Mouse (Mus musculus) thymus, adult 18-20 months (tissue): ENCODE measurements around the gene Gucy2d.

Source experiments
- DNase-seq, 2 experiments: peaks; one replicate each; pipeline ENCODE4 v3.0.0; 2022; ENCODE audit warnings: mixed read lengths in 2 of 2

The Gucy2d gene

DNA sequence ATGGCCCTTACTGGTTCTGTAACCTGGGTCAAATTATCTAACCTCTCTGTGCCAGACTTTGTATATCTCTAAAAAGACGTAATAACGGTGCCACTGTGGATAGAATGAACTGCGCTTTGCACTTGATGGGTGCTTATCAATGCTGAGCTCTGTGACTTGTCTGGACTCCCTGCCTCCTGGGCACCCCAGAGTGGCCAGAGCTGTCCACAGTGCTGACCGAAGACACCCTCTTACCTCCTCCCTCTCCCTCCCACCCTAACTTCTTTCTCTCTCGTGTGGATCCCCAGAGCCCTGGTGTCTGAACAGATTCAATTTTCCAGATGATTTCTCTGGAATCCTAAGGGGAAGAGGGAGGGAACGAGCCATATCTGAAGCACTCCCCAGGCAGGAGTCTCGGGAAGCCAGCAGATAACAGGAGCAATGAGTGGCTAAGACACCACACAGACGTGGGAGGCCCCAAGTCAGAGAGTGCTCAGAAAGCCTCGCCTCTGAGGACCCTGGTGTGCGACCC is at the start of gene Gucy2d:
Gene Gucy2d (plus strand): TSS at position 461 of the 511 bp plus-strand sequence.
- DNase-seq: no peak

DNA sequence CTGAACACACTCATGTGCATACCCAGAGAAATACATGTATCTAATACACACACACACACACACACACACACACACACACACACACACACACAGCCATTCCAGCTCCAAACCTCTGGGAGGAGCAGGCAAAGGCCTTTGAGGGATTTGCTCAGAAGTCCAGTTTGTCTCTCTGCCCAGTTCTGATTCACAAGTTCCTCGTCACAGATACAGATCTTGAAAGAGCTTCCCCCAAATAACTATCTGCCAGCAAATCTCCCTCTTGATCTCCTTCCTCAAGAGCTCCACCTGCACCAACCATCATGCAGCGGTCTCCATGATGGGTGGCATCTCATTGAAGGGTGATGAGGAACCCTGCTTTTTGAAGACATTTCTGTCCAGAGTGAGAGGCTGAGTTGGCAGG is 49.7 kb upstream of the Gucy2d start:
- DNase-seq: no peak

DNA sequence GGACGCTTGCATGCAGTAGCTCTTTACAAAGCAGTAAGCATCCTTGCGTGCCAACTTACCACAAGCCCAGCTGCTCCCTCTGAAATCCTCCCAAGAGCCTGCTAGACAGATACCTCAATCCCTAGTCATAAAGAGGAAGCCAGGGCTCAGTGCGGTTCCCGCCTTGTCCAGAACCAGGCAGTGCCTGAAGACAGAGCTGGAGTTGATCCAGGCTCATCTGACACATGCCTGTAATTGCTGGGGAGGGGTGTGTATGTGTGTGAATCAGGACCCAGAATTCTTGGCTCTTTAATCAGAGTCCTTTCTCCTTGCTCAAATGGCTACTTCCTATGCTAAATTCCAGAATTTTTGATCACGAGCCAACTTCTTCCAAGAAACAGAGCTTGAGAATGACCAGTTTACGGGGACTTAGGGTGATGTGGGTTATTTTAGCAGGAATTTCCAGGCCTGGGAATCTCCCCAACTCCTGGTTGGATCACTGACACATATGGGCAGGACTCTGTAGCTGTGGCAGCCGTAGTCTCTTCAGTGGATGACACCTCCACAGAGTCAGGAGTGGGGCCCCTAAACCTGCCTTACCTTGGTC is 48.8 kb upstream of the Gucy2d start:
- no peak for DNase-seq

DNA sequence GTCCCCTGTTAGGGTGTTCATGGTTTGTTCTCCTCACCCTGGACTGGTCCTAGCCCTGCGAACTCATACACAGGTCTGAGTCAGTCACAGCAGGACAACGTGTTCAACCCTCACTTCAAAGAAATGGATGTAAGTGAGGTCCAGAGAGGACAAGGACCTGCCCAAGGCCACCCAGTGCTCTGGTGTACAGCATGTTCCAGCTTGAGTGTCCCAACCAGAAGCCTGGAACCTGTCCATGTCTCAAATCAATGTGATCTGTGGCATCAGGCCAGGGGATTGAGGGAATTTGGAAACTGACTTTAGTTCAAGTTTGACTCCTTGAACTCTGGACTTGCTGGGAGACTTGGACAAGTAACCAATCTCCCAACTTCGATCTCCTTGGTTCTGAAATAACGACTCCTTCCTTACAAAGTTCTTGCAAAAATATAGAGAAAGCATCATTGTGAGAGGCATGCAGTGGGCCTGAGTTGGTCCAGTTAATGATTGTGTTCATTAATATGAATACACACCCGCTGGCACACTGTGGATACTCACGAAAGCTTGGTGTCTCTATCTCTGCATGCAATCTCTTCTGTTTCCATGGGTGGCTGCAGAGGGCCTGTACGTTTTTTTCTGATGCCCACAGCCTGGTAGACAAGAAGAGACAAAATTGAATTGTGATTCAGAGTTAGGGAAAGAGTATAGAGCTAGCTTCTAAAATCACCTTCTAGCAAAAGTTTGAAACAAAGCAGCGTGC is 47.6 kb upstream of the Gucy2d start:
- no peak for DNase-seq

DNA sequence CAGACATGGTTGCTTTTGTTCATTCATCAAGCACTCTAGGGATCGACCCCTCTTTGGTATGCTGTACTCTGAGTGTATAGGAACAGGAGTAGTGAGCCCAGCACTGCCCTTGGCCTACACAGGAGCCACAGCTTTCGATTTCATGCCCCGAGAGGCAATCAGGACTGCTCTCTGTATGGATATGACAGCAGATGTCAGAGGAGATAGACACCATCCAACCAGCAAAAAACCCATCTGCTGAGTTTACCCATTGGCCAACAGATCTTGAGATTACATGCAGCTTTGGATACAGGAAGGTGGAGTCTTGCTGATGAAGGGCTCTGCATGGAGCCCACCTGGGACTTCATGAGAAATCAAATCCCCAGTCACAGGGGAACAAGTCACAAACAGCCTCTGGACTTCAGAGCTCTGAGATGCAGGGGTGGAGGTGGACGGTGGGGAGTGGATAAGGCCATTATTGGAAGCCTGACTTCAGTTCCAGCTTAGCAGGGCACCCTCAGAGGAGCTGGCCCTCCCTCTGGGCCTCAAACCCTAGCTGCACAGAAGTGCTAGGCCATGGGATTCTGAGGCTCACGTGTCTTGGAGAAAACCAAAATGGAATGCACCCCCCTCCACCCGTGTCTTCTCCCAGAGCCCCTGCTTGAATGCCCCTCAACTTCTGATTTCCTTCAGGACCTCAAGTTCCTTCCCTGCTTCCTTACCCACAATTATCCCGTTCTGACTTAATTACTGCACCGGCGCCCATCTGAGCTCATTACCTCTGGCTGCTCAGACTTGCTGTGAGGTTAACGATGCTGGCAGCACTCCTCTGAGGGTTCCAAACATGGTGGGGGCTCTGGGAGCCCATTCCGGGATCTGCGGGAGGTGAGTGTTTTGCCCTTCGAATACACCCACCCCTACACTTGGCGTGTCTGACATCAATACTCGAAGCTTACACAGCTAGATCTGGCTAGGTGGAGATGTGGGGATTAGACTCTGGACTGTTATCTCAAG is 37.3 kb upstream of the Gucy2d start:
- no peak for DNase-seq

DNA sequence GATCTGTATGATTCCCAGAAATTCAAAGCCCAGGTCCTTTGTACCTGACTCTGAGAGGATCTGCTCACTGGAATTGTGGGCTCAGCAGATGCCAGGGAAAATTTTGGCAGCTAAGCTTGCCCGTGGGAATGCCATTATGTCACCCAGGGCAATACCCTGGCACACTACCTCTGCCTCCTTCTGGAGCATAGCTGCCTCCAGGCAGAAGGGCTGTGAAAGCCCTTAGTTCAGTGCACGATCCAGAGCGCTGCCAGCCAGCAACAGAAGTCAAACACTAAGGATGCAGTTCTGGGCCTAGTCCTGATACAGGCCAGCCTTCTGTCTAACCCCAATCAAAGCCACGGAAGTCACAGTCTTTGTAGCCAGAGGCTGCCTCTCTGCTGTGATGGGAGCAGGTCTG is 36.2 kb upstream of the Gucy2d start:
- DNase-seq: no peak

DNA sequence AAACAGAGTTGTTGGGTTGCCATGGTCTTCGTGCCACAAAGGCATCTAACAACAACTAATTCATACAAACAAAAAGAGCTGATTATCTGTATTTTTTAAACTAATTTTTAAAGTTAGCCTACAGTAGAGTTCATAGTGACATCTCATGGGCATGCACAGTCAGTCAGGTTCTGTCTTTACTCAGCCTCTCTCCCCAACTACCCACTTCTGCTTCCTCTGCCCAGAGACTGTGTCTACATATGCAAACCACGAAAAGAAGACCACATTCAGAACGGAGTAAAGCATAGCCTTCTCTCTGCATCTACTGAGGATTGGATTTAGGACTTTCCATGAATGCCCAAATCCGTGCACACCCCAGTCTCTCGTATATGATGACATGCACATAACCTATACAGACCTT is 32.6 kb upstream of the Gucy2d start:
- DNase-seq: no peak

DNA sequence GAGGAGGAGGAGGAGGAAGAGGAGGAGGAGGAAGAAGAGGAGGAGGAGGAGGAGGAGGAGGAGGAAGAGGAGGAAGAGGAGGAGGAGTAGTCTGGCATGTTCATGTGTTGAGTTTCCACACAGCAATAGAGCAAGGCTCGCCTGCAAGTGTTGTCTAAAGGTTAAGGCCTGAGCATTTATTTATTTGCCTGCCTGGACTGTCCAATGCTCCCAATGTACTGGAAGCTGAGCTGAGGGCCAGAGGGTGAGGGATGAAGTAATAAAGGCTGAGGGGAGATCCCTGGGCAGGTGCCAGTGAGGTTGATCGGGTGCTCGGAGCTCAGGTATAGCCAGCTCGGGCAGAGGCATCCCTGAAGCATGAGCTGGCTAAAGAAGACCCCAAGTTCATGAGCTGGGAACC is 27.1 kb upstream of the Gucy2d start:
- no peak for DNase-seq

DNA sequence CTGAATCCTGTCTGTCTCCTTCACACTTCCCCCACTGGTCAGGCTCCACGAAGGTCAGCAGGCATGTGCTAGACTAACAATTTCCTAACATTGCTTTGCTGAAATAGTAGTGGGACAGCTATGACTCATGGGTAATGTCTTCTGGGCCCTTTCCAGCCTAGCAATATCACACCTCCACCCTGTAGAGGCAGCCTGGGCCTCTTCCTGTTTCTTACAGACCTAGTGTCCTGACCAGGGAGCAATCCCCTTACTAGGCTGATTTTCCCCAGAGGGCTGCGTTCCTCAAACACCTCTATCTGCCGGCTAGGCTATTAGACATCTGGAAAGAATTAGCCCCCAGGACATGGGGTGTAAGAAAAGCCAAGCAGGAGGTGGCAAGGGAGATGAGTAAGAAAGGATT is 24.7 kb upstream of the Gucy2d start:
- DNase-seq: no peak

DNA sequence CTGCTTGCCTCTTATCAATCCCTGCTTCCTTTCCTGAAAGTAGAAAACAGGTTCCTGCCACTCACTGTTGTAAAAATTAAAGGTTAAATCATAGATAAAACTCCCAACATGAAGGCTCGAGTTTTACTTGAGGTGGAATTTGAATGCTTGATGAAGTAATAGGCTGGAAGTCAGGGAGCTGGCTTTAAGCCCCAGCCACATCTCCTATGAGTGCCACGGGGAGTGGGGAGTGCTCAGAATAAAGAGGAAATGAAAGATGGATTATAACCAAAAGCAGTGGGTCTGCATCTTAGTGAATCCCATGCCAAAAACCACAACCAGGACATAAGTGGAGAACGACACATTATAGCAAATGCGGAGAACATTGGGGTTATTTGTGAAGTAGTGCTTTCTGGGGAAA is 24.2 kb upstream of the Gucy2d start:
- DNase-seq: no peak

DNA sequence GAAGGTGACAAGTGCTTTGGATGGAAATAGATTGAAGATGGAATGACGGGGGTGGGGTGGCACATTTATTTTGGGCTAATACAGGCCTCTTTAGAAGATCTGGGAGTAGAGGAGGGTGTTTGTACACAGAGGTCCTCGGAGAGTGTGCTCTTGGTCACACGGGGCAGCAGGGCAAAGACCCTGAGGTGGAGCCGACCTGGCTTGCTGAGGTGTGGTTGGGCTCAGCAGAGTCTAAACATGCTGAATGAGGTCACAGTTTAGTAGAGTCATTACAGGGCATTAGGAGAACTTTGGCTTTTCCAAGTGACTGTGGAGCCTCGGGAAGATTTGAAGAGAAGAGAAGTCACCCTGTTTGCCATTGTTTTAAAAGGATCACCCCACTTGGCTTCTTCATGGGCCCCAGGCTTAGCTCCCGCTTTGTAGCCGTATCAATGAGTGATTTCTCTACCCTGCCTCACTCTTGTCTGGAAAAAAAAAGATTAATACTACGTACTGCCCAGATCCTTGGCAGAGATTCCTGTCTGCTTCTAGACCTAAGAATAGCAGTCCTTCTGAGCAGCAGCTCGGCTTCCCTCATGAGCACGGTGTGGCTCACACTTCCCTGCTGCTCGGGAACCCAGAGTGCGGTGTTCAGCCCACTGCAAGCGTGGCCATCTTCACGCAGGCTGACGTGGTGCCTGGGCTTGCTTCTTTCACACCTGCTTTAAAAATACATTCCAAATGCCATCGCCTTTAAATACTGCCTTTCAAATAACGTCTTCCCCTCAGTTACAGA is 22.0 kb upstream of the Gucy2d start:
- DNase-seq: no peak

DNA sequence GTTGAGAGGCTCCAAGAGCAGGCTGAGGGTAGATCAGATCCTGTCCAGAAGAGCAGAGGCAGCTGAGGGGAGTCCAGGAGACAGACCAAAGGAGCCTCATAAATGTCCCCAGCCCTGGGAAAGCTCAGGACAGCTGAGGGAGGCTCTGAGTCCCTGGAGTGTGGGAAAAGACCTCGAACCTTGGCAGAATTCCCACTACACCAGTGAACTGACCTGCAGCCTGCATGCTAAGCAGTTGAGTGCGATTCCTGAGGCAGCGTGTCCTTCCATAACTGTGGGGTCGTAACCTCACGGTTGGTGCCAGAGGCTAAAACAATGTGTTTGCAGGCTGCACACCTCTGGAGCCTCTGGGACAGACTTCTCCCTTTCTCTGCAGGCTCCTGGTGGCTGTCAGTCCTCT is 20.9 kb upstream of the Gucy2d start:
- no peak for DNase-seq

DNA sequence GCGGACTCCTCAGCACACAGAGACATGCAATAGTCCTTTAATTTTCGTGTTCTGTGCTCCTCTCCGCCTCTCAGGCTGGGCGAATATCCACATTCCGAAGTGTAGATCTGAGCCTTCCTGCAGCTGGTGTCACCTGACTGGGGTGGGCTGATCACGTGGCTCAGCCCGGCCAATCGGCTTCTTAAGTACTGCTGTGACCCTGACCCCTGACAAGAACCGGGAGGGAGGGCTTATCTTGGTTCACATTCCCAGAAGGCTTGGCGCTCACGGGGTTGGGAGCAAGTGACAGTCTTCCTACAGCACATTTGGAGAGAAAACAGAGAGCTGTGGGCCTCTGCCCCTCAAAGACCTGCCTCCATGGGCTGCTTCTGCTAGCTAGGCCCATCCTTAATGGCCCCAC is 16.7 kb upstream of the Gucy2d start:
- no peak for DNase-seq

DNA sequence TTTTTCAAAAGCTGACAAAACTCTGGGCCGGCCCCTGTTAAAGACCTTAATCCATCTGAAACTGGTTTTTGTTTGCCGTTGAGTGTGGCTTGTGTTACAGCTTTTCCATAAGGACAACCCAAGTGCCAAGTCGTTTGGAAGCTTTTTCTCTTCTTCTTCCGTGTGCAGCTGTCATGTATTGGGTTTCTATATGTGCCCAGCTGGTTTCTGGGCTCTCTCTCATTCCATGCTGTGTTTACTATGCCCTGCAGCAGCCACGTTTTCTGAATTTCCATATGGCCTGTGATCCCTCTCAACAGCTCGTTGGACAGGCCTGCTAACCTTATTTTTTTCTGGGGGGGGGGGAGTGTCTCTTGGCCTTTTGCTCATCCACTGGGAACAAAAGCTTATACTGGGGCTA is 15.8 kb upstream of the Gucy2d start:
- no peak for DNase-seq

DNA sequence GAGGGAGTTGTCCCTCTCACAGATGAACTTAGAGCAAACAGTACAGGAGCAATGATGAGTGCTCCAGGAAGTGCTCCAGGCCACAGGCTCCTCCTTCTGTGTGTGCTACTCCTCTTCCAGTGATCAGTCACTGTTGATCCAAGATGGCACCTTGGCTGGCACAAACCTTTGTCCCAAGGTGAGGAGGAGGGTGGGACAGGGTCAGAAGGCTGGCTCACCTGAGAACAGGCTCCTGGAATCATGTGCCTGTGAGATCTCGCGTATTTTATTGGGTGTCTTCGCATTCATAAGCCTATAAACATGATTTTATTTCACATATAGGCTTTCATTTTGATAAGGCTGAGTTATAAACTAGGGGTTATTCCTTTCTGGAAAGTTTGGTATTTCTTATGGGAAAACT is 14.7 kb upstream of the Gucy2d start:
- no peak for DNase-seq

DNA sequence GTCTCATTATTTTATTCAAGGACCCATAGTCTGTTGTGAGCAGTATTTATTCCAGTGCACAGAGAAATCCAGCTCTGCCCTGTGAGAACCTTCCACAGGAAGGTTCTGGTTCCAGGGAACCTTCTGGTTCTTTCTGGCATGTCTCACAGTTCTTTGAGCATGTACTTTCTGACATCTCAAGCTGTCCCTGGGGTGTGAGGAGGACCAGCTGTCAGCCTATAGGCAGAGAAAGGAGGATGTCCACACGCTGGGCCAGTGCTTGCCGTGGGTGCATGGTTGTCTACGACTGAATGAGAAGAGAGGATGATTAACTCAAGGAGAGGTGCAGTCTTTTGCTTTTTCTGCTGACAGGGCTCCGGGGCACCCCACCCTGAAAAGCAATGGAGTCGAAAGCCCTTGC is 13.6 kb upstream of the Gucy2d start:
- no peak for DNase-seq

DNA sequence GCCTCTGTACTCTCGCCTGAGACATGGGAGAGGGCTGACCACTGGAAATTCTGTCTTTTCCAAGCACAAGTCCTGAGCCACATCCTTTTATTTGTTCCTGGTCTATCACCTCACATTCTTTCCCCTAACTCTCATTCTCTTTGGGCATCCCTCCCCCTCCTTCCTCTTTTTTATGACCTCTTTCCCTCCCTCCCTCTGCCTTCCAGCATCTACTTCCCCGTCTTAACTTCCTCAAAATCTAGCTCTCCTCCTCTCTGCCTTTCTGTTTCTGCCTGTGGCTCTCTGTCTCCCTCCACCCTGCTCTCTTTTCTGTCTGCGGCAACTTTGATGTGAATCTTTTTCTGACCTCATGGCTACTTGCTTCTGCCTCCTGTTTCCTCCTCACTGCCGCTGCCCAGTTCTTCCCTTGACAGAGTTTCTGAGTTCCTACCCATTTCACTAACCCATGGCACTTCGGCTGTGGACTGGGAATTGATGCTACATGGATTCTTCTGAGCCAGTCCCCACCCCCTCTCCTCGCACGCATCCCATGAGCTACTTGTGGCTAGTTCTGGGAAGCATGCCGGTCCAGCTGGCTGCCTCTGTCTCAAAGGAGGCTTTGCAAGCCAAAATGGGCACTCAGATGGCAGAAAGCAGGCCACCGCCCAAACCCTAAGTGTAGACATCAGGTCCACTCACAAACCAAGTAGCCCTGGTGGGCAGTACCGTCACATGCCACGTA is 12.9 kb upstream of the Gucy2d start:
- no peak for DNase-seq

DNA sequence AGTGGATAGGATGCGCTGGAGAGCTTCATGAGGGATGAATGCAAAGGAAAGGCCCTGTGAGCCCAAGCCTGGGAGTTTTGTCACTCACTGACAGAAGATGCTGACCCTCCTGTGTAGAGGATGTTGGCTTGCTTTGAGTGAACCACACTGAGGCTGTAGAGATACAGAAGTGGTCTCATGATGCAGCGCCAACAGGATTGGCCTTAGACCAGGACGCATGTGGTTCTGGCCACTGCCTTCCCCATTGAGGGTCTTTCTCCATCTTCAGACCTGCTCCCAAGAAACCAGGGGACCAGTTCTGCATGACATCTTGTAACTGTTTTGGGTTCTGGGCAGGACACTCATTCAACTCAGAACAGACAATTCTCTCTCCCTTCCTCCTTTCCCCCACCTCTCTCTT is 10.6 kb upstream of the Gucy2d start:
- DNase-seq: no peak

DNA sequence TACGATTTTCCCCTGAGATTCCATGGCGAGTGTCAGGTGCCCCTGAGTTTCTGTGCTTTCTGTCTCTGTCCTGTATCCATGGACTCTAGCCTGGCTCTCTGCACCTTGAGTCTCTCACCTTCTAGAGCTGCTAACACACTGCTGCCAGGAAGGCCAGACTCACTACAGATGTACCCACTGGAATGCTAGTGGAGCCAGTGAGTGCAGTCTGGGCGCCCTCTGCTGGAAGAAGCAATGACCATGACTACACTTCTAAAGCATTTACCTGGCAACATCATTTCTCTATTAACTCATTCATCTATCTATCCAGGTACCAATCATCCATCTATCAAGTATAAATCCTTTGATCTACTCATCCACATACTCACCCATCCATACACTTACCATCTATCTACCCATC is 9.4 kb upstream of the Gucy2d start:
- DNase-seq: no peak

DNA sequence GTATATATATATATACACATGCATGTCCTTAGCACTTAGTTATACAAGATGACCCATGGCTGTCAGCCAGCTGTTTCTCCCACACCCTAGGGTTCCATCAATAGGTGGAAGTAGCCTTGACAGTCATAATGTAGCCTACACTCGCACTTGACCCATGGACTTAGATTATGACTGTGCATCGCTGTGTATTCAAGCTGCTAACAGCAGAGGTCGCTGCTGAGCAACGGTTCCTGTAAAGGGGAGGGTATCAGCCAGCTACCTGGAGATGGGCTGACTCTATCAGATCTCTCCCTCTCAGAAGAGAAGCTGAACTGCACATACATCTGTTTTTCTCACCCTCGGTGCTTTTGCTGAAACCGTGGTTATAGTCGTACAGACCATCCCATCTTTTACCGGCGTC is 2.6 kb upstream of the Gucy2d start:
- DNase-seq: peak in 1 of 2 experiments; percentile 26

DNA sequence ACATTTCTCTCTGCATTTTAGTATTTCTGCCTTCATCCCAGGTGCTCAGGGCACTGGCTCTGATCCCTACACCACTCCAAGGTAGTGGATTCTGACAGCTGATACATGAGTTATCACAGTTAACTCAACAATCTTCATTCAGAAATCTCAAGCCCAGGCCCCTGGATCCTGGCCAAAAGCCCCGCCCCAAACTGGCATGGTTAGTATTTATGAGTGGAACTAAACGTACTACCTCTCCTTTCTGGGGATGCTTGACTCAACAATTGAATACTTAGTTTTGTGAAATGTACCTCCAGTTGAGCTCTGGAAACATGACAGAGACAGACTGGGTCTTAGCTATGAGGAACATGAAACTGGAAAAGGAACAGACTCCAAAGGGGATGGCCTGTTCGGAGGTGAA is 6.7 kb downstream of the Gucy2d start:
- no peak for DNase-seq
